Mouse (Mus musculus) kidney, embryonic 14.5 days (tissue): ENCODE data around the gene Ifi206. TPM values are rescaled to one million over a fixed set of nuclear protein-coding genes. Genes with fewer than 3 reads are reported as not detected.
"Not testable (repeated sequence)": the region's sequence is repeated elsewhere in the genome, so short reads cannot be mapped to it uniquely, and the experiment has no call there.

Experiments
- ATAC-seq: fragments of 200-750 bp; cut with Nextera tagmentation; 2 replicates; pipeline ENCODE4 v1.8.0; 2017; ENCODE audit warnings: moderate number of reproducible peaks, mild to moderate bottlenecking, moderate TSS enrichment, moderate library complexity; ENCODE audit not compliant: low FRiP score, low TSS enrichment
- H3K27ac ChIP-seq: fragments of 300-500 bp; sonication (generic); 2 replicates; pipeline ENCODE4 v1.5.1; 2014; ENCODE audit warnings: low read depth, mild to moderate bottlenecking, low read length, moderate library complexity, mixed read lengths
- H3K27me3 ChIP-seq: fragments of 300-500 bp; sonication (generic); 2 replicates; pipeline ENCODE4 v1.6.1; 2014; ENCODE audit warnings: mild to moderate bottlenecking, low read length; ENCODE audit not compliant: control insufficient read depth, insufficient read depth
- H3K36me3 ChIP-seq: fragments of 300-500 bp; sonication (generic); 2 replicates; pipeline ENCODE4 v1.6.1; 2014; ENCODE audit warnings: low read length, mixed read lengths; ENCODE audit not compliant: control insufficient read depth, insufficient read depth
- H3K4me1 ChIP-seq: fragments of 300-500 bp; sonication (generic); 2 replicates; pipeline ENCODE4 v1.6.1; 2014; ENCODE audit warnings: low read length, mixed read lengths; ENCODE audit not compliant: control insufficient read depth, insufficient read depth
- H3K4me2 ChIP-seq: fragments of 300-500 bp; sonication (generic); replicated peaks from 2 replicates; pipeline ENCODE4 v1.6.1; 2014; ENCODE audit warnings: low read depth, mild to moderate bottlenecking, low read length
- H3K4me3 ChIP-seq: fragments of 300-500 bp; sonication (generic); 2 replicates; pipeline ENCODE4 v1.5.1; 2014; ENCODE audit warnings: mild to moderate bottlenecking, low read length
- H3K9ac ChIP-seq: fragments of 300-500 bp; sonication (generic); 2 replicates; pipeline ENCODE4 v1.6.1; 2014; ENCODE audit warnings: low read depth, mild to moderate bottlenecking, low read length, moderate library complexity
- H3K9me3 ChIP-seq: fragments of 300-500 bp; sonication (generic); 2 replicates; pipeline ENCODE4 v1.6.1; 2016; ENCODE audit warnings: low read length; ENCODE audit not compliant: control insufficient read depth
- WGBS: fragments of 180-500 bp; shearing (Covaris S2); extraction: QIAGEN DNeasy Blood & Tissue Kit; methylation state at CpG from one replicate; pipeline ENCODE4 v1.1.7; 2014; 5-methylcytosine and 5-hydroxymethylcytosine counted together
- polyA plus RNA-seq: library from polyadenylated mRNA; unstranded; fragments of >200 nt; fragmentation: Nextera tagmentation; extraction: Ambion mirVana; gene quantifications from 2 replicates; pipeline ENCODE4 v1.2.1, GENCODE M21; 2014

The Ifi206 gene
- polyA plus RNA-seq = 0.09 and 0.19 TPM in 2 replicates

DNA sequence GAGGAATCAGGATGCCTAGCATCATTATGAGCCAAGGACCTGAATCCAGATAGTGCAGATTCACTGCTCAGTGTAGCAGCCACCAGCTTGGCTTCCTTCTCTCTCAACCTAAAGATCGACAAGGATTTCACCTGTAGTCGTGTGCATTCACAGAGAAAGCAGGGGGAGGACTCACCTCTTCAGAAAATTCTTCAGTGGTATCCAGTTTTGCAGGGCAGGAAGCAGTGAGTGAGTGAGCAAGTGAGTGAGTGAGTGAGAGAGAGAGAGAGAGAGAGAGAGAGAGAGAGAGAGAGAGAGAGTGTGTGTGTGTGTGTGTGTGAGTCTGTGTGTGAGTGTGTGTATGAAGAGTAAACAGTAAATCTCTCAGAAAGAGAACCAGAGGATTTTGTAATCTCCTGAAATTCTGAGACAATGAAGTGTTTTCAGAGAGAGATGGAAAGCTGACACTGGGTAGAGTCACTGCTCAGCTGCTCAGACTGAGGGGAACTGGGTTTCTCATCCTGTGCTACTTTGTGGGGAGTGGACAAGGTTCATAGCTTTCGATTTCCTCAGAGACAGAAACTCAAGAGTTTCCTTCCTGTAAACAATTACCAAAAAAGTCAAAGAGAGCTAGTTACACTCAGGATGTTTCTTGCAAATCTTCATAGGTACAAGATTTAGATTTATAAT, at the start of gene Ifi206:
Gene Ifi206, minus strand, starts transcription at position 230 of the 669 bp plus-strand sequence.
- not testable (repeated sequence) for H3K9ac ChIP-seq, H3K36me3 ChIP-seq, H3K4me2 ChIP-seq, H3K4me3 ChIP-seq, H3K9me3 ChIP-seq, H3K27me3 ChIP-seq, ATAC-seq, H3K27ac ChIP-seq, H3K4me1 ChIP-seq
- 80% methylated on average over 3 of the region's 3 CpGs for WGBS

DNA sequence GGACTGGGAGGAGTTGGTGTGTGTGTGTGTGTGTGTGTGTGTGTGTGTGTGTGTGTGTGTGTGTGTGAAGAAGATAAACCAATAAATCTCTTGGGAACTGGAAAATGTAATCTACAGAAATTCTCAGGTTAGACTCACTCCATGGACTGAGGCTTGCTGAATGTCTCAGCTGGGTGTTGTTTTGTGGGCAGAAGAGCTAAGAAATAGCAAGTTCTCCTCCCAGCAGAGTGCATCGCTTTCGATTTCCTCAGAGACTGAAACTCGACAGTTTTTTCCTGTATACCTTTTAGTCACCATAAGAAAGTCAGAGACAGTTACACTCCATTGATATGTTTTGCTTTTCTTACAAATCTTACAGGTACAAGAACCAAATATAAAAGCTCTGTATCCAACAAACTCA, 45.0 kb upstream of the Ifi206 start, which contains the start of gene Ifi214:
Gene Ifi214, minus strand, starts transcription at position 167 of the 400 bp plus-strand sequence.
- not testable (repeated sequence) for H3K27me3 ChIP-seq, H3K27ac ChIP-seq, H3K9ac ChIP-seq, H3K9me3 ChIP-seq, H3K36me3 ChIP-seq, H3K4me3 ChIP-seq, H3K4me2 ChIP-seq, ATAC-seq, H3K4me1 ChIP-seq
- 93% methylated on average over 3 of the region's 3 CpGs for WGBS

DNA sequence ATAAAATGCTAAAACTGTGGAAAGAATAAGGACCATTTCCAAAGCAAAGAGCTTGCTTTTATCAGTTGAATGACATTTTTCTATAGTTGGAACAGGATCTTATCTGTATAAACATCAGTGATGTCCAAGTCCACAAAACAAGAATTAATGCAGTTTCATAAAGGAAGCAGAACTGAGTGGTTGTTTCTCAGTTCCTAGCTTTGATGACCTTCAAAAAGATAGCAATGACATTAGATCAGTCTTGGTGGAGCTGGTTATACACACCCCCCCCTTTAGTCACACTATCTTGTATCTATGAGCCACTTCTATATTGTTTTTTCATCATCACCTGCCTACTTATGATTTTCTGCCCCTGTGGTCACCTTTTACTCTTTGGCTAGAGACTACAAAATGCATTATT, 30.6 kb upstream of the Ifi206 start:
- Histone ChIP-seq H3K4me1 (no peaks in the 10 kb centered on the region), H3K4me2 (no peak overlapping the region), H3K36me3 (no peaks in the 10 kb centered on the region), H3K27me3 (no peaks in the 10 kb centered on the region), H3K4me3 (no peak overlapping the region), H3K27ac (no peak overlapping the region), H3K9ac (no peak overlapping the region), H3K9me3 (no peaks in the 10 kb centered on the region)
- ATAC-seq = no peak

- not testable (repeated sequence) for H3K4me2 ChIP-seq, H3K4me3 ChIP-seq, H3K27me3 ChIP-seq, H3K36me3 ChIP-seq, H3K4me1 ChIP-seq, H3K9me3 ChIP-seq, H3K27ac ChIP-seq, ATAC-seq, H3K9ac ChIP-seq
- WGBS = 90% methylated on average over 2 of the region's 2 CpGs
Observed at GRCm38 (mm10) chr1:173510595-173510994, 19.8 kb upstream of the Ifi206 start.

DNA sequence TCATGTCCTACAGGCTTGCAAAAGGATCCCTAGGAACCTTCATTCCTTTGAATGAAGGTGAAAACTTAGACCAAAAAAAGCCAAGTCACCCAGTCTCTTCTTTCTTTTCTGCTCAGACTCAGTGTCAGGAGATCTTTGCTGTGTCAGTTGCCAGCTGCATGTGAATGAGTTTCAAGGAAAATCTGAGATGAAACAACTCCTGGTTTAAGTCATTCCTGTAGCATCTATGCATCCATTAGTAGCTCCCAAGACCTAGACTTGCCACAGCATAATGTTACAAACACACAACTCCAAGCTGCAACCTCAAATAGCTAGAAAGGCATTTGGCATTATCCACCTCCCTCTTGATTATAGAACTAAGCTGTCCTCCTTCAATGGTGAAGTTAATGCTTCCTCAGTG, 642 bp upstream of the Ifi206 start:
- H3K36me3 ChIP-seq, H3K4me3 ChIP-seq, H3K4me1 ChIP-seq, ATAC-seq, H3K4me2 ChIP-seq, H3K27me3 ChIP-seq, H3K27ac ChIP-seq, H3K9ac ChIP-seq, H3K9me3 ChIP-seq: not testable (repeated sequence)

GRCm38 (mm10) chr1:173481182-173481574, 9.7 kb downstream of the Ifi206 start:
- H3K27me3 ChIP-seq, H3K27ac ChIP-seq, H3K4me2 ChIP-seq, H3K36me3 ChIP-seq, H3K4me1 ChIP-seq, H3K9ac ChIP-seq, H3K9me3 ChIP-seq, H3K4me3 ChIP-seq: not testable (repeated sequence)
- peak; percentile 76; the same call in 1 of the 2 replicates for ATAC-seq
- 47% methylated on average over 3 of the region's 3 CpGs for WGBS

DNA sequence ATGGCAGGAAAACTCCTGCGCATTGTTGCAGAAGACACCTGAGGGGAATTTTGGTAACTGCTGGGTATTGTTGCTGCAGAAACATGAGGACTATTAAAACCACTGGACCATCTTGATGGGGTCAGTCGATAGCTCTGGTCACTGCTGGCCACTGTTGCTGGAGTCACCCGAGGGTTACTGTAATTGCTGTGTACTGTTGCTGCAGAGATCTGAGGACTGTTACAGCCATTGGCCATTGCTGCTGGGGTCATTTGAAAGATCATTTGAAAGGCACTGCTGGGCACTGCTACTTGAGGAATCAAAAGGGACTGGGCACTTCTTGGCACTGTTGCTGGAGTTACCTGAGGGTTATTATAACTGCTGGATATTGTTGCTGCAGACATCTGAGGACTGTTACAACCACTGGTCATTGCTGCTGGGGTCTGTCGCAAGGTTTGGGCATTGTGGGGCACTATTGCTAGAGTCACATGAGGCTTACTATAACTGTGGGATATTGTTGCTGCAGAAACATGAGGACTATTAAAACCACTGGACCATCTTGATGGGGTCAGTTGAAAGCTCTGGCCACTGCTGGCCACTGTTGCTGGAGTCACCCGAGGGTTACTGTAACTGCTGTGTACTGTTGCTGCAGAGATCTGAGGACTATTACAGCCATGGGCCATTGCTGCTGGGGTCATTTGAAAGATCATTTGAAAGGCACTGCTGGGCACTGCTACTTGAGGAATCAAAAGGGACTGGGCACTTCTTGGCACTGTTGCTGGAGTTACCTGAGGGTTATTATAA, 10.3 kb downstream of the Ifi206 start:
- 62% methylated on average over 5 of the region's 5 CpGs for WGBS
- not testable (repeated sequence) for H3K36me3 ChIP-seq, H3K9me3 ChIP-seq, H3K27me3 ChIP-seq, H3K4me3 ChIP-seq, H3K9ac ChIP-seq, H3K4me1 ChIP-seq, H3K4me2 ChIP-seq, H3K27ac ChIP-seq
- peak; percentile 81; the same call in 1 of the 2 replicates for ATAC-seq

DNA sequence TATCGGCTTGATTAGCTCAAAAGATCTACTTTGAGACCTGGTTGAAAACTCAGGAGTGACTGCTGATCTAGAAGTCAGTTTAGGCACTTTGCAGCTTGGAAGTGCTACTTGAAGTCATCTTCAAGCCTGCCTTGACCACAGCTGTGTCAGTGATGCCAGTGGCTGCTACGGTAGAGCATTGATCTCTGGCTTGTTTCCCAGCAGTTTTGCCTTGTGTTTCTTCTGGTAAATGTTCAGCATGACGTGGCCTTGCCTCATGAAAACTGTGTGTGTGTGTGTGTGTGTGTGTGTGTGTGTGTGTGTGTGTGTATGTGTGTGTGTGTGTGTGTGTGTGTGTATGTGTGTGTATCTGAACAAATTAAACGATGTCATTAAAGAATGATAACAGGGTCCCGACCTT, 34.1 kb downstream of the Ifi206 start:
- Histone ChIP-seq H3K36me3 (no peaks in the 10 kb centered on the region), H3K9ac (no peak overlapping the region), H3K4me2 (no peak overlapping the region), H3K27me3 (no peaks in the 10 kb centered on the region), H3K4me3 (no peak overlapping the region), H3K4me1 (no peaks in the 10 kb centered on the region), H3K27ac (no peak overlapping the region), H3K9me3 (no peaks in the 10 kb centered on the region)
- 88% methylated on average over 5 of the region's 5 CpGs for WGBS
- ATAC-seq = no peak

GRCm38 (mm10) chr1:173456139-173456754, 34.6 kb downstream of the Ifi206 start:
- WGBS = 48% methylated on average over 7 of the region's 7 CpGs
- peak; percentile 81; the same call in 1 of the 2 replicates for ATAC-seq
- Histone ChIP-seq H3K27ac (no peak overlapping the region), H3K4me1 (no peaks in the 10 kb centered on the region), H3K4me3 (no peak overlapping the region), H3K36me3 (no peaks in the 10 kb centered on the region), H3K4me2 (no peak overlapping the region), H3K9me3 (no peaks in the 10 kb centered on the region), H3K27me3 (no peaks in the 10 kb centered on the region), H3K9ac (no peak overlapping the region)
